Mouse (Mus musculus): ENCODE data around the gene Trhr2. TPM values are rescaled to one million over a fixed set of nuclear protein-coding genes. Genes with fewer than 3 reads are reported as not detected.

The Trhr2 gene
- polyA plus RNA-seq, 1 experiment = 0.10 TPM

DNA sequence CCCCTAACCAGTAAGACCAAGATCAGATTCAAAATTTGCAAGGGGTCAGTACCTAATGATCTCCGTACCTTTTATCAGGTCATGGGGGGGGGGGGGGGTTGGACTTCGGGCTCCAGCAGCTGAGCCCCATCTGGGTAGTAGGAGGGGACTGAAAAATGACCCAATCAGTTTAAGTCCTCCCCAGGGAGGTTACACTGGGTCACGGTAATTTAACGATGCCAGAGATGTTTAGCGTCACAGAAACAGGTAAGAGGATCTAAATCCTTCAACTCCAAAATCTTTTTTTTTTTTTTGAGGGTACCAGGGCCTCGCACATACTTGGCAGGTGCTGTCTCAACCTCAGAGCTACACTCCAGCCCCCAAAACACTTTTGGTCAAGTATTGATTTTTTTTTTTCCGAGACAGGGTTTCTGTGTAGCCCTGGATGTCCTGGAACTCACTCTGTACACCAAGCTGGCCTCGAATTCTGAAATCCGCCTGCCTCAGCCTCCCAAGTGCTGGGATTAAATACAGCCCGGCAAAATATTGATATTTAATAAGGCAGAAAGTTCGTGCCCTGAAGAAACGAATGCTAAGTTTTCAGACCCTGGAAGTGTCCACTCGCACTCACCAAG is 15.3 kb upstream of the Trhr2 start:
- DNase-seq (ENCODE audit: low read depth) = no peak
- TF ChIP-seq CTCF (IDR thresholded peaks at IDR 0.05; ENCODE audit: borderline replicate concordance, extremely low read depth, insufficient read depth, insufficient read length) = no peak
- TF ChIP-seq POLR2A (IDR thresholded peaks at IDR 0.05; ENCODE audit: borderline replicate concordance, extremely low read depth, insufficient read depth, insufficient read length, poor library complexity, severe bottlenecking) = no peak

GRCm38 (mm10) chr8:122375320-122375719 is 14.8 kb upstream of the Trhr2 start:
- no peak for DNase-seq (ENCODE audit: low read depth)
- TF ChIP-seq POLR2A (IDR thresholded peaks at IDR 0.05; ENCODE audit: borderline replicate concordance, extremely low read depth, insufficient read depth, insufficient read length, poor library complexity, severe bottlenecking) = no peak
- TF ChIP-seq CTCF (IDR thresholded peaks at IDR 0.05; ENCODE audit: borderline replicate concordance, extremely low read depth, insufficient read depth, insufficient read length) = no peak

DNA sequence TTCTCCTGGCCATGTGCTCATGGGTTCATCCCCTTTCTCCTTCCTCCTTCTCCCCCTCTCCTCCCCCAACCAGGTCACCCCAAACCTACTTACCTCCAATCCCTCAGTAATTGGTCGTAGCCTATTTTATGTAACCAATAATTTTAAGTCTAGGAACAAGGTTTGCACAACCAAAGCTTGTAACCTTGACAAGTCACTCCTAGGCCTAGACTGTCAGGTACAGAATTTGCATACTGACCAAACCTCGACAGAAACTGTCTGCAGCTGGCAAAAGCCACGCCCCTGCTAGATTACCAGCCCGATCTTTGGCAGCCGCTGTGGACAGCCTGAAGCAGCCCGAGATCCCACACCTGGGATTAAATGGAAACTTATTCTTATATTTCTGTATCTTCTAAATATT is 11.2 kb upstream of the Trhr2 start:
- DNase-seq (ENCODE audit: low read depth) = no peak
- TF ChIP-seq POLR2A (IDR thresholded peaks at IDR 0.05; ENCODE audit: borderline replicate concordance, extremely low read depth, insufficient read depth, insufficient read length, poor library complexity, severe bottlenecking) = no peak
- no peak for TF ChIP-seq CTCF (IDR thresholded peaks at IDR 0.05; ENCODE audit: borderline replicate concordance, extremely low read depth, insufficient read depth, insufficient read length)

GRCm38 (mm10) chr8:122369665-122370064 is 9.1 kb upstream of the Trhr2 start:
- DNase-seq (ENCODE audit: low read depth) = peak; percentile 69
- TF ChIP-seq CTCF (IDR thresholded peaks at IDR 0.05; ENCODE audit: borderline replicate concordance, extremely low read depth, insufficient read depth, insufficient read length) (peak; percentile 77; the same call in 1 of the 2 replicates), POLR2A (IDR thresholded peaks at IDR 0.05; ENCODE audit: borderline replicate concordance, extremely low read depth, insufficient read depth, insufficient read length, poor library complexity, severe bottlenecking) (no peak)

DNA sequence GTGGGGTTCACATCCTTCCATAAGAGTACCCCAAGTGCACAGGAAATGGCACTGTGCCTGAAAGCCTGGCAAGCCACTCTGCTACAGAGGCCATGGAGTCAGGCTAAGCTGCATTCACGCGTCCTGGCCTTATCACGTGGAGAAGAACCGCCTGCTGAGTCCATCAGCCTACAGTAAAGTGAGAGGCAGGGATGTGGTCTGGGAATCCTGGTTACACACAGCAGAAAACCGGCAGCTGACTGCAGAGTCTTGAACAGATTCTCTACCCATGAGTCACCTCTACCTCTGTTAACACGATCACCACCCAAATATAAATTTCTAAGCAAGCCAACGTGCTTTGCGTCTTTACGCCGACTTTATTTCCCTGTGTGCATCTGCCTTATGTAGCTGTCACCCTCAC is 7.9 kb upstream of the Trhr2 start:
- TF ChIP-seq CTCF (IDR thresholded peaks at IDR 0.05; ENCODE audit: borderline replicate concordance, extremely low read depth, insufficient read depth, insufficient read length) = no peak
- no peak for TF ChIP-seq POLR2A (IDR thresholded peaks at IDR 0.05; ENCODE audit: borderline replicate concordance, extremely low read depth, insufficient read depth, insufficient read length, poor library complexity, severe bottlenecking)
- no peak for DNase-seq (ENCODE audit: low read depth)

DNA sequence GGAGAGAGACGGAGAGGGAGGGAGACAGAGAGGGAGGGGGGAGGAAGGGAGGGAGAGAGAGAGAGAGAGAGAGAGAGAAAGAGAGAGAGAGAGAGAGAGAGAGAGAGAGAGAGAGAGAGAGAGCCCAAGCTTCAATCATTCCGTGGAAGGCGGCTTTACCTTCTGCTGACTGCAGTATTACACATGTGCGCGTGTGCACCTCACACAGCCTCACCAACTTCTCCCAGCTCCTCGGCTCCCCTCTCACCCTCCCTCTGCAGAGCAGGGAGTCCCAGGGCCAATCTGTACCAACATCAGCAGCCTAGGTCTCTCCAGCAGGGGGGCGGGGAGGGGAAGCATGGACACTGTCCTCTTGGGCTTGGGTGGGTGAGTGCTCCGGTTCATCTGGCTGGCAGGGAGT is 2.4 kb upstream of the Trhr2 start:
- TF ChIP-seq CTCF (IDR thresholded peaks at IDR 0.05; ENCODE audit: borderline replicate concordance, extremely low read depth, insufficient read depth, insufficient read length) = no peak
- TF ChIP-seq POLR2A (IDR thresholded peaks at IDR 0.05; ENCODE audit: borderline replicate concordance, extremely low read depth, insufficient read depth, insufficient read length, poor library complexity, severe bottlenecking) = no peak
- DNase-seq (ENCODE audit: low read depth) = no peak

GRCm38 (mm10) chr8:122362271-122362670 is 1.7 kb upstream of the Trhr2 start:
- TF ChIP-seq CTCF (IDR thresholded peaks at IDR 0.05; ENCODE audit: borderline replicate concordance, extremely low read depth, insufficient read depth, insufficient read length) (no peak), POLR2A (IDR thresholded peaks at IDR 0.05; ENCODE audit: borderline replicate concordance, extremely low read depth, insufficient read depth, insufficient read length, poor library complexity, severe bottlenecking) (no peak)
- DNase-seq (ENCODE audit: low read depth) = no peak

GRCm38 (mm10) chr8:122359111-122359775 is 1.3 kb downstream of the Trhr2 start:
- no peak for TF ChIP-seq POLR2A (IDR thresholded peaks at IDR 0.05; ENCODE audit: borderline replicate concordance, extremely low read depth, insufficient read depth, insufficient read length, poor library complexity, severe bottlenecking)
- TF ChIP-seq CTCF (IDR thresholded peaks at IDR 0.05; ENCODE audit: borderline replicate concordance, extremely low read depth, insufficient read depth, insufficient read length) = no peak
- no peak for DNase-seq (ENCODE audit: low read depth)

GRCm38 (mm10) chr8:122357641-122358040 is 2.9 kb downstream of the Trhr2 start:
- no peak for DNase-seq (ENCODE audit: low read depth)
- TF ChIP-seq POLR2A (IDR thresholded peaks at IDR 0.05; ENCODE audit: borderline replicate concordance, extremely low read depth, insufficient read depth, insufficient read length, poor library complexity, severe bottlenecking) = no peak
- no peak for TF ChIP-seq CTCF (IDR thresholded peaks at IDR 0.05; ENCODE audit: borderline replicate concordance, extremely low read depth, insufficient read depth, insufficient read length)

DNA sequence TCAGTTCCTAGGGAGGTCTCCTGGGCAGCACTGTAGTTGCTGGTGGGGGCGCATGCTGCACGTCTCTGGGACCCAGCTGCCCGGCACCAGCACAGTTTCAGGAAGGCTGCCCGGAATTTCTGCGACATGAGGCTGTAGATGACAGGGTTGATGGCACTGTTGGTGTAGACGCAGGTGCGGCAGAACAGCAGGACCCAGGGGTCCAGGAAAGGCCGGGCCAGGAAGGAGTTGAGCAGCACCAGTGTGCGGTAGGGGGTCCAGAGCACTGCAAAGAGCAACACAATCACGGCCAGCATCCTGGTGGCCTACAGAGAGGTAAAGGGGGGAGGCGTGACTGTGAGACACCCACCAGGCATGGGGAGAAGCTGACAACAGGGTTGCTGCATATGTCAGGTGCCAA is 3.3 kb downstream of the Trhr2 start:
- no peak for TF ChIP-seq POLR2A (IDR thresholded peaks at IDR 0.05; ENCODE audit: borderline replicate concordance, extremely low read depth, insufficient read depth, insufficient read length, poor library complexity, severe bottlenecking)
- TF ChIP-seq CTCF (IDR thresholded peaks at IDR 0.05; ENCODE audit: borderline replicate concordance, extremely low read depth, insufficient read depth, insufficient read length) = no peak
- no peak for DNase-seq (ENCODE audit: low read depth)

- TF ChIP-seq POLR2A (IDR thresholded peaks at IDR 0.05; ENCODE audit: borderline replicate concordance, extremely low read depth, insufficient read depth, insufficient read length, poor library complexity, severe bottlenecking) = no peak
- TF ChIP-seq CTCF (IDR thresholded peaks at IDR 0.05; ENCODE audit: borderline replicate concordance, extremely low read depth, insufficient read depth, insufficient read length) = no peak
- DNase-seq (ENCODE audit: low read depth) = no peak
Observed at GRCm38 (mm10) chr8:122355642-122356606, 4.6 kb downstream of the Trhr2 start.
